Mouse (Mus musculus) ES-CJ7 (cell line): ENCODE results near the gene Slc2a4.

Source experiments
- DNase-seq: peaks from one replicate; pipeline ENCODE4 v3.0.0; 2011; ENCODE audit warnings: low read depth, low spot score

The Slc2a4 gene

GRCm38 (mm10) chr11:69948066-69948762 is at the start of gene Slc2a4:
Slc2a4 (minus strand) TSS chr11:69948188.
- DNase-seq, result peak; percentile 95

- peak; percentile 90 for DNase-seq
Measured at GRCm38 (mm10) chr11:69997070-69997509, 49.1 kb upstream of the Slc2a4 start.

GRCm38 (mm10) chr11:69996161-69997061 is 48.4 kb upstream of the Slc2a4 start:
- no peak for DNase-seq

- peak; percentile 100 for DNase-seq
Measured at GRCm38 (mm10) chr11:69995391-69995960, 47.5 kb upstream of the Slc2a4 start, which contains the start of gene Phf23. Phf23 (plus strand) TSS chr11:69995777.

GRCm38 (mm10) chr11:69994401-69995090 is 46.6 kb upstream of the Slc2a4 start:
- peak; percentile 42 for DNase-seq

- DNase-seq, result no peak
Measured at GRCm38 (mm10) chr11:69992932-69993331, 44.9 kb upstream of the Slc2a4 start.

- DNase-seq, result no peak
Measured at GRCm38 (mm10) chr11:69992396-69992795, 44.4 kb upstream of the Slc2a4 start.

- no peak for DNase-seq
Measured at GRCm38 (mm10) chr11:69991711-69992110, 43.7 kb upstream of the Slc2a4 start.

- DNase-seq, result peak; percentile 96
Measured at GRCm38 (mm10) chr11:69990850-69991691, 43.1 kb upstream of the Slc2a4 start, which contains the start of gene Gabarap. Gabarap (plus strand) TSS chr11:69991143.

- no peak for DNase-seq
Measured at GRCm38 (mm10) chr11:69989949-69990348, 42.0 kb upstream of the Slc2a4 start.

GRCm38 (mm10) chr11:69984431-69984830 is 36.4 kb upstream of the Slc2a4 start:
- no peak for DNase-seq

- DNase-seq, result no peak
Measured at GRCm38 (mm10) chr11:69983377-69983776, 35.4 kb upstream of the Slc2a4 start.

GRCm38 (mm10) chr11:69982877-69983276 is 34.9 kb upstream of the Slc2a4 start:
- no peak for DNase-seq

- no peak for DNase-seq
Measured at GRCm38 (mm10) chr11:69982225-69982624, 34.2 kb upstream of the Slc2a4 start, which contains the start of gene Elp5. Elp5 (minus strand) TSS chr11:69982517.

GRCm38 (mm10) chr11:69981141-69981762 is 33.3 kb upstream of the Slc2a4 start, which contains the start of gene Ctdnep1:
Ctdnep1 (plus strand) TSS chr11:69981156.
- no peak for DNase-seq

GRCm38 (mm10) chr11:69980196-69981140 is 32.5 kb upstream of the Slc2a4 start:
- peak; percentile 100 for DNase-seq

- DNase-seq, result no peak
Measured at GRCm38 (mm10) chr11:69979827-69980195, 31.8 kb upstream of the Slc2a4 start.

GRCm38 (mm10) chr11:69976271-69976670 is 28.3 kb upstream of the Slc2a4 start:
- no peak for DNase-seq

- no peak for DNase-seq
Measured at GRCm38 (mm10) chr11:69974907-69975306, 26.9 kb upstream of the Slc2a4 start.
